Mouse (Mus musculus) liver, embryonic 16.5 days (tissue): ENCODE results near the gene Asphd2. TPM values are rescaled to one million over a fixed set of nuclear protein-coding genes. Genes with fewer than 3 reads are reported as not detected.

ENCODE experiments used
- ATAC-seq: fragments of 200-750 bp; cut with Nextera tagmentation; 2 replicates; pipeline ENCODE4 v1.8.0; 2017; ENCODE audit warnings: low read depth, mild to moderate bottlenecking, moderate number of reproducible peaks, moderate library complexity
- H3K27ac ChIP-seq: fragments of 300-500 bp; sonication (generic); 2 replicates; pipeline ENCODE4 v1.5.1; 2014; ENCODE audit warnings: mild to moderate bottlenecking, low read length
- H3K27me3 ChIP-seq: fragments of 300-500 bp; sonication (generic); 2 replicates; pipeline ENCODE4 v1.6.1; 2014; ENCODE audit warnings: low read depth, low read length, mixed read lengths; ENCODE audit not compliant: control insufficient read depth, insufficient read depth
- H3K36me3 ChIP-seq: fragments of 300-500 bp; sonication (generic); 2 replicates; pipeline ENCODE4 v1.6.1; 2014; ENCODE audit warnings: mild to moderate bottlenecking; ENCODE audit not compliant: control insufficient read depth, insufficient read depth
- H3K4me1 ChIP-seq: fragments of 300-500 bp; sonication (generic); 2 replicates; pipeline ENCODE4 v1.6.1; 2014; ENCODE audit warnings: low read depth, low read length, mixed read lengths; ENCODE audit not compliant: control insufficient read depth
- H3K4me2 ChIP-seq: fragments of 300-500 bp; sonication (generic); 2 replicates; pipeline ENCODE4 v1.6.1; 2014; ENCODE audit warnings: low read depth, low read length, mixed read lengths
- H3K4me3 ChIP-seq: fragments of 300-500 bp; sonication (generic); 2 replicates; pipeline ENCODE4 v1.5.1; 2014; ENCODE audit warnings: low read depth, mild to moderate bottlenecking, low read length
- H3K9ac ChIP-seq: fragments of 300-500 bp; sonication (generic); 2 replicates; pipeline ENCODE4 v1.6.1; 2014; ENCODE audit warnings: low read depth, low read length
- H3K9me3 ChIP-seq: fragments of 300-500 bp; sonication (generic); replicated peaks from 2 replicates; pipeline ENCODE4 v1.6.1; 2016; ENCODE audit warnings: low read length; ENCODE audit not compliant: control insufficient read depth
- WGBS: fragments of 180-500 bp; shearing (Covaris S2); extraction: QIAGEN DNeasy Blood & Tissue Kit; methylation state at CpG from one replicate; pipeline ENCODE4 v1.1.7; 2014; ENCODE audit not compliant: insufficient replicate concordance; 5-methylcytosine and 5-hydroxymethylcytosine counted together
- polyA plus RNA-seq: library from polyadenylated mRNA; unstranded; fragments of >200 nt; fragmentation: Nextera tagmentation; extraction: Ambion mirVana; gene quantifications from 2 replicates; pipeline ENCODE4 v1.2.1, GENCODE M21; 2015

Asphd2 gene
- polyA plus RNA-seq, 1 experiment from 2014 or later, result not detected

DNA sequence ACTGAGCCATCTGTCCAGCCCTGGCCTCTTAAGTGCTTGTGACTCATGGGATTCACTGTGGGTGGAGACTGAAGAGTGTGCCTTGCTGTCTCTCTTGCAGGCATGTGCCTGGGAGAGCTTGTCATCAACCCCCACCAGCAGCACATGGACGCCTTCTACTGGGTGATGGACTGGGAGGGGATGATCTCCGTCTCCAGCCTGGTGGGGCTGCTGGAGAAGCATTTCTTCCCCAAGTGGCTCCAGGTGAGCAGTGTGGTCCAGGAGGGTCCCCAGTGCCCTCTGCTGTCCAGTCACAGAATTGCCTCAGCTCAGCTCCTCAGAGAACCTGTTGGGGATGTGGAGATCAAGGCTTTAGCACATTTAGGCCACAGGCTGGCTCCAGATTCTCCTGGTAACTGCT, 59.2 kb downstream of the Asphd2 start:
- H3K4me2 ChIP-seq, result no peak overlapping the region
- no peak for ATAC-seq
- 43% methylated on average over 2 of the region's 2 CpGs for WGBS

More for the DNA sequence above, 59.2 kb downstream of the Asphd2 start:
- H3K4me1 ChIP-seq, result no peaks in the 10 kb centered on the region
- H3K9me3 ChIP-seq, result no peaks in the 10 kb centered on the region
- no peak overlapping the region for H3K9ac ChIP-seq
- H3K36me3 ChIP-seq, result peaks cover 79% of the 10 kb centered on the region
- no peak overlapping the region for H3K27ac ChIP-seq
- no peaks in the 10 kb centered on the region for H3K27me3 ChIP-seq
- H3K4me3 ChIP-seq, result no peak overlapping the region

Other genes with a start within 250 kb of the Asphd2 start
- 0.49 and 0.67 TPM in 2 replicates for gene Cryba4, start 142.3 kb downstream of the Asphd2 start, polyA plus RNA-seq
- gene Crybb1, start 139.1 kb downstream of the Asphd2 start, polyA plus RNA-seq, result 0.28 and 0.32 TPM in 2 replicates
- 38.5 and 38.8 TPM in 2 replicates for gene Tpst2, start 118.2 kb downstream of the Asphd2 start, polyA plus RNA-seq
- 11.8 and 12.6 TPM in 2 replicates for gene Tfip11, start 68.5 kb downstream of the Asphd2 start, polyA plus RNA-seq
- gene Srrd, start 51.8 kb downstream of the Asphd2 start, polyA plus RNA-seq, result 12.6 and 12.9 TPM in 2 replicates
- gene Hps4, start 51.8 kb downstream of the Asphd2 start, polyA plus RNA-seq, result 10.9 and 11.8 TPM in 2 replicates
- 0.04 and 0.13 TPM in 2 replicates for gene Gm6583, start 38.8 kb downstream of the Asphd2 start, polyA plus RNA-seq
- gene Gm6588, start 54.6 kb upstream of the Asphd2 start, polyA plus RNA-seq, result not detected in 2 replicates
- gene Sez6l, start 182.3 kb upstream of the Asphd2 start, polyA plus RNA-seq, result 0.01 and 0.02 TPM in 2 replicates